Mouse (Mus musculus): ENCODE data around the gene Gm9913. TPM values are rescaled to one million over a fixed set of nuclear protein-coding genes. Genes with fewer than 3 reads are reported as not detected.

Gm9913 gene
- polyA plus RNA-seq, 1 experiment = not detected

GRCm38 (mm10) chr2:125492050-125492900 lies 12.6 kb upstream of the Gm9913 start:
- Histone ChIP-seq H3K4me3 (ENCODE audit: low read depth, low read length) (no peak overlapping the region), H3K27me3 (ENCODE audit: control insufficient read depth, insufficient read depth, low read length, poor library complexity, severe bottlenecking) (no peaks in the 10 kb centered on the region), H3K27ac (ENCODE audit: insufficient read depth, low read length) (no peak overlapping the region), H3K9me3 (replicated peaks; ENCODE audit: control insufficient read depth, insufficient read depth, low read length, poor library complexity, severe bottlenecking) (no peaks in the 10 kb centered on the region), H3K36me3 (ENCODE audit: control insufficient read depth, insufficient read depth, low read length, poor library complexity, severe bottlenecking) (no peaks in the 10 kb centered on the region), H3K4me1 (ENCODE audit: control insufficient read depth, insufficient read depth, low read length) (no peaks in the 10 kb centered on the region), H3K9ac (ENCODE audit: low read depth, poor library complexity, severe bottlenecking) (no peak overlapping the region)
- no peak for TF ChIP-seq CTCF (IDR thresholded peaks at IDR 0.05; ENCODE audit: low read depth, low read length)
- no peak for TF ChIP-seq POLR2A (IDR thresholded peaks at IDR 0.05; ENCODE audit: insufficient read depth, low read length)
- no peak for TF ChIP-seq EP300 (IDR thresholded peaks at IDR 0.05; ENCODE audit: insufficient read depth, low read depth, low read length)

GRCm38 (mm10) chr2:125494291-125494690 lies 10.6 kb upstream of the Gm9913 start:
- H3K9ac ChIP-seq (ENCODE audit: low read depth, poor library complexity, severe bottlenecking) = no peak overlapping the region
- no peaks in the 10 kb centered on the region for H3K4me1 ChIP-seq (ENCODE audit: control insufficient read depth, insufficient read depth, low read length)
- no peaks in the 10 kb centered on the region for H3K27me3 ChIP-seq (ENCODE audit: control insufficient read depth, insufficient read depth, low read length, poor library complexity, severe bottlenecking)

DNA sequence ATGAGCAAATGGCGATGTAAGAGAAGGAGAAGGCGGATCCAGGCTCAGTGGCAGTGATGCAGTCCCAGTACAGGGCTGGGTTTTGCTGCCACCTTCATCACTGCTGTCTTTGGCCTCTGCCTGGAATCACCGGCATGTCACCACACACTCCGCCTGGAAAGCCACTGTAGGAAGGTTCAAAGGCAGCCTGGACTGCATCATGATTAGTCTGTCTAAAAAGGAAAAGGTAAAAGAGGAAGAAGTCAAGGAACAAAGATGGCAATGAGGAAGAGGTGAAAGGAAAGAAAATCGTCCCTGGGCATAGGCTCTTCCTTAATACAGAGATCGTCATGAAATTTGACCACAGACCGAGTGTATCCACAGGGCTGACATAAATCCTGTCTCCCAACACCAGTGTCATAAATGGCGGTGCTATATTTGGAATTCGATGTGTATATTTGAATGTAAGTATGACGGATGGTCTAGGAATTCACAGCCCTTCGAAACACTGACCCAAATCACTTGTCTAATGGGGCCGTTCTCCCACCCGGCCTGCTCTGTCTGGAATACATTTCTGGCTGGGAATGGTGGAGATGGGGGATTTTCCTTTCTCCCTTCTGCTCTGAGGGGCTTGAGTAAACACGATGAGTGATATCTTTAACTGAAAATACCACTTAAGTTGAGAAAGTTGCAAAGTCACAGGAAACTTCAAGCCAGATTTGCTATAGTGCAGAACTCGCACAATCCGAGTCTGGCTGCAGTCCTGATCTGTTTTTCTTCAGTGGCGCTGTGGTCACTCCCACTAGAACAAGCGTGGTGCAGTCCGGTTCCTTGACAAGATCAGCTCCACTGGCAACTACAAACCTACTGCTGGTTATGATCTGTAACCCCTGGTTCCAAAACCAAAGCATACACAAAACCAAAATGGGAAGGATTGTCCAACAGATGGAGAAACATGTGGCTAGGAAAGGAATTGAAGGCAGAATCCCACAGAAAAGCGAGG lies 9.8 kb upstream of the Gm9913 start:
- Histone ChIP-seq H3K9me3 (replicated peaks; ENCODE audit: control insufficient read depth, insufficient read depth, low read length, poor library complexity, severe bottlenecking) (no peaks in the 10 kb centered on the region), H3K36me3 (ENCODE audit: control insufficient read depth, insufficient read depth, low read length, poor library complexity, severe bottlenecking) (no peaks in the 10 kb centered on the region), H3K27ac (ENCODE audit: insufficient read depth, low read length) (no peak overlapping the region), H3K27me3 (ENCODE audit: control insufficient read depth, insufficient read depth, low read length, poor library complexity, severe bottlenecking) (no peaks in the 10 kb centered on the region), H3K4me1 (ENCODE audit: control insufficient read depth, insufficient read depth, low read length) (no peaks in the 10 kb centered on the region), H3K9ac (ENCODE audit: low read depth, poor library complexity, severe bottlenecking) (no peak overlapping the region), H3K4me3 (ENCODE audit: low read depth, low read length) (no peak overlapping the region)
- TF ChIP-seq EP300 (IDR thresholded peaks at IDR 0.05; ENCODE audit: insufficient read depth, low read depth, low read length) (no peak), CTCF (IDR thresholded peaks at IDR 0.05; ENCODE audit: low read depth, low read length) (no peak), POLR2A (IDR thresholded peaks at IDR 0.05; ENCODE audit: insufficient read depth, low read length) (no peak)

More at GRCm38 (mm10) chr2:125494291-125494690, 10.6 kb upstream of the Gm9913 start:
- Histone ChIP-seq H3K9me3 (replicated peaks; ENCODE audit: control insufficient read depth, insufficient read depth, low read length, poor library complexity, severe bottlenecking) (no peaks in the 10 kb centered on the region), H3K27ac (ENCODE audit: insufficient read depth, low read length) (no peak overlapping the region), H3K4me3 (ENCODE audit: low read depth, low read length) (no peak overlapping the region), H3K36me3 (ENCODE audit: control insufficient read depth, insufficient read depth, low read length, poor library complexity, severe bottlenecking) (no peaks in the 10 kb centered on the region)
- TF ChIP-seq POLR2A (IDR thresholded peaks at IDR 0.05; ENCODE audit: insufficient read depth, low read length) (no peak), CTCF (IDR thresholded peaks at IDR 0.05; ENCODE audit: low read depth, low read length) (no peak), EP300 (IDR thresholded peaks at IDR 0.05; ENCODE audit: insufficient read depth, low read depth, low read length) (no peak)

DNA sequence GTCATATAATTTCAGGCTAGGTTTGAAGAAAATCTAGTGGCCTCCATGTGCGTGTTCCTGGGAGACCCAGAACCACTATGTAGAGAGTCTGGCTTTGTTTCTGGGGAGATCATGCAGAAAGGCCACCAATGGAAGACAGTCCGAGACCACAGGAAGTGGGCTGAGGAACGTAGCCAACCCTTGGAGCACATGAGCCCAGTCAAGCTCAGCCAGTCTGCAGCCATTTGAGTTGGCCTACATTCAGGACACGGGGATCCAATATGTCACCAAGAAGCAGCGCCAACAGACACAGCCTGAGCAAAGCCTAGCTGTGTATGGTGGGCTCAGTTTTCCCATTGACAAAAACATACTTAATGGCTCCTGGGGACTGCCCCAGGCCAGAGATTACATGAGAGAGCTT lies 8.2 kb upstream of the Gm9913 start:
- no peaks in the 10 kb centered on the region for H3K4me1 ChIP-seq (ENCODE audit: control insufficient read depth, insufficient read depth, low read length)
- H3K36me3 ChIP-seq (ENCODE audit: control insufficient read depth, insufficient read depth, low read length, poor library complexity, severe bottlenecking) = no peaks in the 10 kb centered on the region
- TF ChIP-seq POLR2A (IDR thresholded peaks at IDR 0.05; ENCODE audit: insufficient read depth, low read length) (no peak), EP300 (IDR thresholded peaks at IDR 0.05; ENCODE audit: insufficient read depth, low read depth, low read length) (no peak), CTCF (IDR thresholded peaks at IDR 0.05; ENCODE audit: low read depth, low read length) (no peak)
- no peaks in the 10 kb centered on the region for H3K9me3 ChIP-seq (replicated peaks; ENCODE audit: control insufficient read depth, insufficient read depth, low read length, poor library complexity, severe bottlenecking)
- no peak overlapping the region for H3K9ac ChIP-seq (ENCODE audit: low read depth, poor library complexity, severe bottlenecking)
- H3K4me3 ChIP-seq (ENCODE audit: low read depth, low read length) = no peak overlapping the region
- no peak overlapping the region for H3K27ac ChIP-seq (ENCODE audit: insufficient read depth, low read length)
- H3K27me3 ChIP-seq (ENCODE audit: control insufficient read depth, insufficient read depth, low read length, poor library complexity, severe bottlenecking) = no peaks in the 10 kb centered on the region

- H3K9ac ChIP-seq (ENCODE audit: low read depth, poor library complexity, severe bottlenecking) = no peak overlapping the region
- H3K27me3 ChIP-seq (ENCODE audit: control insufficient read depth, insufficient read depth, low read length, poor library complexity, severe bottlenecking) = no peaks in the 10 kb centered on the region
- no peak for TF ChIP-seq POLR2A (IDR thresholded peaks at IDR 0.05; ENCODE audit: insufficient read depth, low read length)
- no peak for TF ChIP-seq EP300 (IDR thresholded peaks at IDR 0.05; ENCODE audit: insufficient read depth, low read depth, low read length)
- TF ChIP-seq CTCF (IDR thresholded peaks at IDR 0.05; ENCODE audit: low read depth, low read length) = no peak
- H3K27ac ChIP-seq (ENCODE audit: insufficient read depth, low read length) = no peak overlapping the region
- no peaks in the 10 kb centered on the region for H3K36me3 ChIP-seq (ENCODE audit: control insufficient read depth, insufficient read depth, low read length, poor library complexity, severe bottlenecking)
- H3K4me3 ChIP-seq (ENCODE audit: low read depth, low read length) = no peak overlapping the region
- H3K4me1 ChIP-seq (ENCODE audit: control insufficient read depth, insufficient read depth, low read length) = no peaks in the 10 kb centered on the region
- H3K9me3 ChIP-seq (replicated peaks; ENCODE audit: control insufficient read depth, insufficient read depth, low read length, poor library complexity, severe bottlenecking) = no peaks in the 10 kb centered on the region
These were observed 6.7 kb upstream of the Gm9913 start for GRCm38 (mm10) chr2:125498216-125498615.
